In genomic region chr5:120908196-120908920, GRCm38 (mm10) we compare ENCODE assay signal across 34 mouse cellular contexts. TPM values are rescaled to one million over a fixed set of nuclear protein-coding genes. Genes with fewer than 3 reads are reported as not detected.
DNase-seq lines count a peak whose midpoint lies in the region; ATAC-seq lines count a peak whose summit lies in the region.
"Had no signal": no experiment of that assay in that cellular context is flagged by ENCODE, and none has a peak within 500 bp of the region (broad histone marks: within the 10 kb centered on the region; RNA-seq: fewer than 3 reads in every experiment).

No protein-coding gene starts in this region.

- no peaks in the 10 kb centered on the region for H3K36me3 ChIP-seq in forebrain, embryonic 11.5 days (ENCODE audit: control insufficient read depth, insufficient read depth, low read length)
- no peaks in the 10 kb centered on the region for H3K36me3 ChIP-seq in forebrain, embryonic 13.5 days (ENCODE audit: poor library complexity, severe bottlenecking)
- no peaks in the 10 kb centered on the region for H3K36me3 ChIP-seq in intestine, embryonic 14.5 days (ENCODE audit: control insufficient read depth, insufficient read depth, low read length)
- H3K36me3 ChIP-seq in intestine, embryonic 16.5 days (ENCODE audit: control insufficient read depth, insufficient read depth, low read length), result no peaks in the 10 kb centered on the region
- H3K36me3 ChIP-seq: forebrain, embryonic 10.5 days; forebrain, embryonic 15.5 days; heart, embryonic 12.5 days; heart, embryonic 15.5 days had no signal

- no peak overlapping the region for H3K27ac ChIP-seq in forebrain, embryonic 11.5 days (ENCODE audit: low read depth, low read length)
- H3K27ac ChIP-seq in forebrain, embryonic 13.5 days, result no peak overlapping the region
- H3K27ac ChIP-seq in intestine, embryonic 14.5 days (ENCODE audit: low read depth), result no peak overlapping the region
- no peak overlapping the region for H3K27ac ChIP-seq in intestine, embryonic 16.5 days (ENCODE audit: low read length)
- H3K27ac ChIP-seq: forebrain, embryonic 10.5 days; forebrain, embryonic 15.5 days; heart, adult 2 months; heart, embryonic 15.5 days; hindbrain, embryonic 14.5 days; hindbrain, postnatal 0 days had no signal

- no peak for ATAC-seq in forebrain, embryonic 11.5 days (replicated peaks; ENCODE audit: low FRiP score)
- ATAC-seq in forebrain, embryonic 13.5 days, result no peak
- no peak for ATAC-seq in intestine, embryonic 14.5 days (replicated peaks; ENCODE audit: low FRiP score, low TSS enrichment, low read depth)
- no peak for ATAC-seq in intestine, embryonic 16.5 days
- ATAC-seq: activated CD4-positive, CD25-positive, alpha-beta regulatory T cell, adult 4 months; forebrain, embryonic 15.5 days; hindbrain, postnatal 0 days; Patski had no signal

- peak; percentile 4 for DNase-seq in forebrain, embryonic 11.5 days (ENCODE audit: low spot score)
- DNase-seq in intestine, embryonic 14.5 days (ENCODE audit: low spot score), result peak; percentile 32
- peak; percentile 77 for DNase-seq in ZHBTc4 (ENCODE audit: low read depth, low spot score)
- DNase-seq in left cerebral cortex, adult 18-20 months (ENCODE audit: low spot score in 2 of 2), result no peak
- DNase-seq: adrenal gland, adult 8-10 months; adrenal gland, postnatal 25 days; cerebellum, adult 11-12 months; cerebellum, adult 8-10 months; cerebellum, postnatal 10 days; cerebellum, postnatal 36 days; gastrocnemius, postnatal 25 days; heart, adult 2 months; heart, postnatal 10 days; heart, postnatal 36 days; kidney, adult 11 months; kidney, adult 8-10 months had no signal

- H3K4me2 ChIP-seq in forebrain, embryonic 11.5 days (ENCODE audit: low read depth, low read length, severe bottlenecking), result no peak overlapping the region
- H3K4me2 ChIP-seq in forebrain, embryonic 13.5 days, result no peak overlapping the region
- no peak overlapping the region for H3K4me2 ChIP-seq in intestine, embryonic 14.5 days (ENCODE audit: low read length)
- no peak overlapping the region for H3K4me2 ChIP-seq in intestine, embryonic 16.5 days (ENCODE audit: low read depth, low read length)
- H3K4me2 ChIP-seq: forebrain, embryonic 15.5 days; heart, embryonic 12.5 days; heart, embryonic 15.5 days; hindbrain, embryonic 14.5 days had no signal

- no peak overlapping the region for H3K9ac ChIP-seq in forebrain, embryonic 11.5 days (ENCODE audit: low read length)
- H3K9ac ChIP-seq in forebrain, embryonic 13.5 days, result no peak overlapping the region
- no peak overlapping the region for H3K9ac ChIP-seq in intestine, embryonic 14.5 days (ENCODE audit: low read length)
- no peak overlapping the region for H3K9ac ChIP-seq in intestine, embryonic 16.5 days (ENCODE audit: low read depth, low read length)
- H3K9ac ChIP-seq: forebrain, embryonic 15.5 days; heart, embryonic 12.5 days; heart, embryonic 15.5 days; hindbrain, embryonic 14.5 days had no signal

- no peak overlapping the region for H3K4me3 ChIP-seq in forebrain, embryonic 11.5 days (ENCODE audit: low read depth, low read length)
- no peak overlapping the region for H3K4me3 ChIP-seq in forebrain, embryonic 13.5 days
- H3K4me3 ChIP-seq in intestine, embryonic 14.5 days (ENCODE audit: low read depth, low read length), result no peak overlapping the region
- no peak overlapping the region for H3K4me3 ChIP-seq in intestine, embryonic 16.5 days (ENCODE audit: low read length)
- H3K4me3 ChIP-seq: forebrain, embryonic 10.5 days; forebrain, embryonic 15.5 days; heart, adult 2 months; heart, embryonic 12.5 days; heart, embryonic 15.5 days had no signal

- H3K9me3 ChIP-seq in forebrain, embryonic 11.5 days (ENCODE audit: control insufficient read depth, low read length), result no peaks in the 10 kb centered on the region
- H3K9me3 ChIP-seq in forebrain, embryonic 13.5 days (replicated peaks), result no peaks in the 10 kb centered on the region
- no peaks in the 10 kb centered on the region for H3K9me3 ChIP-seq in intestine, embryonic 14.5 days (ENCODE audit: control insufficient read depth, low read length)
- no peaks in the 10 kb centered on the region for H3K9me3 ChIP-seq in intestine, embryonic 16.5 days (ENCODE audit: control insufficient read depth, low read length)
- H3K9me3 ChIP-seq: forebrain, embryonic 10.5 days; forebrain, embryonic 15.5 days; heart, embryonic 12.5 days; heart, embryonic 15.5 days had no signal

- 54% methylated on average over 7 of the region's 7 CpGs for WGBS in forebrain, embryonic 11.5 days
- 48% methylated on average over 7 of the region's 7 CpGs for WGBS in forebrain, embryonic 13.5 days
- 55% methylated on average over 7 of the region's 7 CpGs for WGBS in intestine, embryonic 14.5 days
- WGBS in intestine, embryonic 16.5 days, result 60% methylated on average over 7 of the region's 7 CpGs

- H3K4me1 ChIP-seq in forebrain, embryonic 11.5 days (replicated peaks; ENCODE audit: control insufficient read depth, insufficient read depth, low read length), result no peaks in the 10 kb centered on the region
- H3K4me1 ChIP-seq in forebrain, embryonic 13.5 days, result no peaks in the 10 kb centered on the region
- no peaks in the 10 kb centered on the region for H3K4me1 ChIP-seq in intestine, embryonic 14.5 days (replicated peaks; ENCODE audit: control insufficient read depth, insufficient read depth, low read length)
- H3K4me1 ChIP-seq in intestine, embryonic 16.5 days (ENCODE audit: control insufficient read depth, insufficient read depth, low read length), result no peaks in the 10 kb centered on the region
- H3K4me1 ChIP-seq: forebrain, embryonic 15.5 days; heart, embryonic 12.5 days; heart, embryonic 15.5 days had no signal

- H3K27me3 ChIP-seq in forebrain, embryonic 11.5 days (ENCODE audit: control insufficient read depth, insufficient read depth, low read length), result no peaks in the 10 kb centered on the region
- H3K27me3 ChIP-seq in forebrain, embryonic 13.5 days, result no peaks in the 10 kb centered on the region
- no peaks in the 10 kb centered on the region for H3K27me3 ChIP-seq in intestine, embryonic 14.5 days (replicated peaks; ENCODE audit: control insufficient read depth, insufficient read depth, low read length)
- no peaks in the 10 kb centered on the region; the same call in 1 of the 2 replicates for H3K27me3 ChIP-seq in intestine, embryonic 16.5 days (replicated peaks; ENCODE audit: control insufficient read depth, insufficient read depth, low read length)
- H3K27me3 ChIP-seq: forebrain, embryonic 15.5 days; heart, embryonic 12.5 days; heart, embryonic 15.5 days had no signal

RNA-seq across cellular contexts. Expression of gene Oas1a, which starts 1.0 kb away (rescaled TPM):
- polyA plus RNA-seq in forebrain, embryonic 11.5 days (2014; fragmentation: Nextera tagmentation; extraction: Ambion mirVana), result 0.35 and 0.60 TPM in 2 replicates
- 0.26 and 0.53 TPM in 2 replicates for polyA plus RNA-seq in forebrain, embryonic 13.5 days (2015; fragmentation: Nextera tagmentation; extraction: Ambion mirVana)
- polyA plus RNA-seq in intestine, embryonic 14.5 days (2014; fragmentation: Nextera tagmentation; extraction: Ambion mirVana), result 6.0 and 6.6 TPM in 2 replicates
- 8.9 and 9.8 TPM in 2 replicates for polyA plus RNA-seq in intestine, embryonic 16.5 days (2015; fragmentation: Nextera tagmentation; extraction: Ambion mirVana)
- total RNA-seq in left cerebral cortex, adult 18-20 months (2021), result under 1 TPM; 0.19 to 0.23 TPM
- total RNA-seq: gastrocnemius, adult 8-10 months had no signal

RNA-seq across cellular contexts. Expression of gene Oas1d, which starts 6.0 kb away (rescaled TPM):
- polyA plus RNA-seq in forebrain, embryonic 11.5 days (2014; fragmentation: Nextera tagmentation; extraction: Ambion mirVana), result not detected in 2 replicates
- polyA plus RNA-seq in forebrain, embryonic 13.5 days (2015; fragmentation: Nextera tagmentation; extraction: Ambion mirVana), result not detected in 2 replicates
- 0.11 TPM in 1 of 2 replicates, not detected in the other for polyA plus RNA-seq in intestine, embryonic 14.5 days (2014; fragmentation: Nextera tagmentation; extraction: Ambion mirVana)
- polyA plus RNA-seq in intestine, embryonic 16.5 days (2015; fragmentation: Nextera tagmentation; extraction: Ambion mirVana), result 0.06 TPM in 1 of 2 replicates, not detected in the other
- total RNA-seq in left cerebral cortex, adult 18-20 months (2021), result not detected
- total RNA-seq: adrenal gland, adult 8-10 months; adrenal gland, postnatal 25 days; gastrocnemius, adult 8-10 months; gastrocnemius, postnatal 25 days; heart, adult 2 months; heart, postnatal 10 days; heart, postnatal 36 days had no signal
- polyA plus RNA-seq: brain, embryonic 14.5 days; cortical plate, adult 2 months; embryonic facial prominence, embryonic 11.5 days; embryonic facial prominence, embryonic 14.5 days; forebrain, embryonic 10.5 days; forebrain, embryonic 15.5 days; gonadal fat pad, adult 2 months; heart, adult 2 months; heart, embryonic 12.5 days; heart, embryonic 15.5 days; hindbrain, embryonic 11.5 days; hindbrain, embryonic 14.5 days; inflammation-experienced regulatory T-cells, adult 6 months; Patski had no signal

RNA-seq across cellular contexts. Expression of gene Oas1g, which starts 20.9 kb away (rescaled TPM):
- polyA plus RNA-seq in forebrain, embryonic 11.5 days (2014; fragmentation: Nextera tagmentation; extraction: Ambion mirVana), result not detected in 2 replicates
- 0.12 TPM in 1 of 2 replicates, not detected in the other for polyA plus RNA-seq in forebrain, embryonic 13.5 days (2015; fragmentation: Nextera tagmentation; extraction: Ambion mirVana)
- polyA plus RNA-seq in intestine, embryonic 14.5 days (2014; fragmentation: Nextera tagmentation; extraction: Ambion mirVana), result 1.2 TPM in 2 replicates
- 1.5 and 2.6 TPM in 2 replicates for polyA plus RNA-seq in intestine, embryonic 16.5 days (2015; fragmentation: Nextera tagmentation; extraction: Ambion mirVana)
- total RNA-seq in left cerebral cortex, adult 18-20 months (2021), result not detected
- total RNA-seq: gastrocnemius, adult 8-10 months; gastrocnemius, postnatal 25 days; heart, postnatal 10 days had no signal
- polyA plus RNA-seq: embryonic facial prominence, embryonic 11.5 days; forebrain, embryonic 10.5 days; heart, embryonic 12.5 days had no signal

RNA-seq across cellular contexts. Expression of gene Oas1h, which starts 47.1 kb away (rescaled TPM):
- polyA plus RNA-seq in forebrain, embryonic 11.5 days (2014; fragmentation: Nextera tagmentation; extraction: Ambion mirVana), result not detected in 2 replicates
- polyA plus RNA-seq in forebrain, embryonic 13.5 days (2015; fragmentation: Nextera tagmentation; extraction: Ambion mirVana), result not detected in 2 replicates
- polyA plus RNA-seq in intestine, embryonic 14.5 days (2014; fragmentation: Nextera tagmentation; extraction: Ambion mirVana), result not detected in 2 replicates
- polyA plus RNA-seq in intestine, embryonic 16.5 days (2015; fragmentation: Nextera tagmentation; extraction: Ambion mirVana), result not detected in 2 replicates
- not detected for total RNA-seq in left cerebral cortex, adult 18-20 months (2021)
- total RNA-seq: adrenal gland, adult 8-10 months; adrenal gland, postnatal 25 days; gastrocnemius, adult 8-10 months; gastrocnemius, postnatal 25 days; heart, adult 2 months; heart, postnatal 10 days; heart, postnatal 36 days; hindbrain, postnatal 0 days had no signal
- polyA plus RNA-seq: activated CD4-positive, CD25-positive, alpha-beta regulatory T cell, adult 4 months; brain, embryonic 14.5 days; cortical plate, adult 2 months; embryonic facial prominence, embryonic 11.5 days; embryonic facial prominence, embryonic 14.5 days; forebrain, embryonic 10.5 days; forebrain, embryonic 15.5 days; gonadal fat pad, adult 2 months; heart, adult 2 months; heart, embryonic 12.5 days; heart, embryonic 15.5 days; hindbrain, embryonic 11.5 days; hindbrain, embryonic 14.5 days; hindbrain, postnatal 0 days; inflammation-experienced regulatory T-cells, adult 6 months; Patski had no signal

Comparison
In these comparisons a context has a peak if more than half of its experiments do, and no peak if none do; other contexts are left out.
1. DNase-seq: peak in forebrain, embryonic 11.5 days (single experiment), intestine, embryonic 14.5 days (single experiment) and ZHBTc4 (single experiment); none in left cerebral cortex, adult 18-20 months (0 of 2).